Mouse (Mus musculus) brain, embryonic 14.5 days (tissue): Measurements from ENCODE around the gene Slc38a1.

Experiments used
- CTCF ChIP-seq: fragments of 200-500 bp; IDR thresholded peaks from 2 replicates; pipeline ENCODE4 v1.5.1; 2012; ENCODE audit warnings: inconsistent platforms, mild to moderate bottlenecking, moderate library complexity, borderline replicate concordance; ENCODE audit not compliant: insufficient read depth, insufficient read length; ENCODE audit errors: extremely low read depth
- POLR2A ChIP-seq: fragments of 200-500 bp; IDR thresholded peaks from 2 replicates; pipeline ENCODE4 v1.6.1; 2012; ENCODE audit warnings: mild to moderate bottlenecking, inconsistent platforms, borderline replicate concordance; ENCODE audit not compliant: poor library complexity, insufficient read depth, insufficient read length, severe bottlenecking; ENCODE audit errors: extremely low read depth

GRCm38 (mm10) chr15:96675744-96676143 lies 33.0 kb upstream of the Slc38a1 start:
- TF ChIP-seq CTCF (no peak), POLR2A (no peak)
